Mouse (Mus musculus): ENCODE measurements at regions not wholly inside any gene's neighbourhood (a gene's known extent, or its start where the extent isn't known, plus 50 kb on each side); places are given as distances from the start of the nearest gene placed in this dataset.
"Not testable (repeated sequence)": the region's sequence is repeated elsewhere in the genome, so short reads cannot be mapped to it uniquely, and the experiment has no call there.

DNA sequence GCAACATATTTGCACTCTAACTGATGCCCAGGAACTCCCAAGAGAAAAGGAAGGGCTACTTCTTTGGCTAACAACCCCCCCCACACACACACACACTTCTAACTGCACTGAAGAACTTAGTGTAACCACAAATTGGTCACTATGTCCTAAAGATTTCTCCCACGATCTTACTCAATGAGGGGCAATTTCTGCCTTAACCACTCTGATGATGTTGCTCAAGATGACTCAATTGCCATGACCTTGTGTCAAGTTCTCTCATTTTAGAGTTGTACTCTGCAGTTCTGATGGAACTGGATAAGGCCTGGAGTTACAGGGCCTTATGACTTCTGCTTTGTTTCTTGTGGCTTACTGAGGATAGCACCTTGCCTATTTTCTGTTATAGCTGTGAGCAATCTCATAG, 81.7 kb downstream of the Sem1 start:
- no peak for DNase-seq (ENCODE audit: extremely low spot score, low spot score)
- WGBS: 87% methylated on average over 1 of the region's 1 CpGs

DNA sequence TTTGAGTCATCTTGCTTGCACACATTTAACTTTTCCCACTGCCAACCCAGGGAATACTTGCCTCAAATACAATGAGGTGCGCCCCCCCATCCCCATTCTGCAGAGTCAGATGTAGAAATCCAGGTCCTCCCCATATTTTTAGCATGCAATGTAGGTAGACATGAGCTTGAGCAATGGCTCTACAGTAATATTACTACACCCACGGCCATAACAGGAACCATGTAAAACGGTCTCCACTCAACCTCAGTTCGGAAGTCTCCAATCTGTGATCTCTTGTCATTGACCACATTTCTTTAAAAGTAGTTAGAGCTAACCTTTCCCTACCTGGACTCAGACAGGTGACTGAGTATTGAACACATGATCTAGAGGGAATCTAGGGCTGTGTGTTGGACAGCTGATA, 82.1 kb downstream of the Sem1 start:
- H3K9me3 ChIP-seq: no peaks in the 10 kb centered on the region
- no peak overlapping the region for H3K27ac ChIP-seq
- H3K4me1 ChIP-seq: no peaks in the 10 kb centered on the region
- no peaks in the 10 kb centered on the region for H3K36me3 ChIP-seq (replicated peaks)
- no peaks in the 10 kb centered on the region for H3K27me3 ChIP-seq (ENCODE audit: poor library complexity, severe bottlenecking)
- WGBS: 92% methylated on average over 4 of the region's 4 CpGs
- DNase-seq (ENCODE audit: extremely low spot score, low spot score): no peak
- H3K4me3 ChIP-seq: no peak overlapping the region

More for the DNA sequence above, 81.7 kb downstream of the Sem1 start:
- Histone ChIP-seq H3K4me3 (no peak overlapping the region), H3K36me3 (replicated peaks) (no peaks in the 10 kb centered on the region), H3K27me3 (ENCODE audit: poor library complexity, severe bottlenecking) (no peaks in the 10 kb centered on the region), H3K27ac (no peak overlapping the region), H3K4me1 (no peaks in the 10 kb centered on the region), H3K9me3 (no peaks in the 10 kb centered on the region)

DNA sequence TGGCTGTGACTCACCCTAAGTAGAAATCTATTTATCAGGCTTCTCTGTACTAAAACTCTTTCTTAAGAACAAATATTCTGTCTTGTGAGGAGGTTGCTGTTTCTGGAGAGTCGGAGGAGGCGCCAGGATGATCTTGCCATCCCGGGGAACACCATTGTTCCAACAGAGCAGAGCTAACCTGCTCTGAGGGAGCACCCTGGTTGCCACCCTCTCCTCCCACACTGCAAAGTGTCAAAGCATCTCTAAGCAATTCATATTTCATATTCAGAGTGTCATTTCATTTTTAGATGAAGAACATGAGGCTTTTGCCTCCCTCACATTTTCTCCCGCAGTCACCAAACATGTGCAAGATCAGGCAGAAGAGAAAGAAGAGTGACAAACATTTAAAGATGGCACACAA, 90.3 kb downstream of the Sem1 start:
- no peak for DNase-seq (ENCODE audit: extremely low spot score, low spot score)
- Histone ChIP-seq H3K4me3 (no peak overlapping the region), H3K27ac (no peak overlapping the region), H3K9me3 (no peaks in the 10 kb centered on the region), H3K27me3 (ENCODE audit: poor library complexity, severe bottlenecking) (no peaks in the 10 kb centered on the region), H3K4me1 (no peaks in the 10 kb centered on the region), H3K36me3 (replicated peaks) (no peaks in the 10 kb centered on the region)
- WGBS: 90% methylated on average over 4 of the region's 4 CpGs

DNA sequence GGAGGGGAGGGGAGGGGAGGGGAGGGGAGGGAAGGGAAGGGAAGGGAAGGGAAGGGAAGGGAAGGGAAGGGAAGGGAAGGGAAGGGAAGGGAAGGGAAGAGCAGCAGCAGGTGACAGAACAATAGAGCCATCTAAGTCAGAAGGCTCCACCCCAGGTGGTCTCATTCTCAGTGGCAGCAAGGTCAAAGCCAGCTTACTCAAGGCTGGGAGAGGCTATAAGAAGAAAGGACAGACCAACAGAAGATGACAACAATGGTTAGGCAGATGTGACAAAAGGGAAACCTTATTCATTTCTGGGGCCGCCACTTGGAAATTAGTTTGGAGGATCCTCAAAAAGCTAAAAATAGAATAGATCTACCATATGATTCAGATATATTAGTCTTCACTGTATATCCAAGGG, 96.9 kb downstream of the Sem1 start:
- not testable (repeated sequence) for H3K4me3 ChIP-seq; H3K4me1 ChIP-seq; H3K27ac ChIP-seq; H3K9me3 ChIP-seq; H3K27me3 ChIP-seq (ENCODE audit: poor library complexity, severe bottlenecking); H3K36me3 ChIP-seq (replicated peaks); DNase-seq (ENCODE audit: extremely low spot score, low spot score)
- 86% methylated on average over 1 of the region's 1 CpGs for WGBS

DNA sequence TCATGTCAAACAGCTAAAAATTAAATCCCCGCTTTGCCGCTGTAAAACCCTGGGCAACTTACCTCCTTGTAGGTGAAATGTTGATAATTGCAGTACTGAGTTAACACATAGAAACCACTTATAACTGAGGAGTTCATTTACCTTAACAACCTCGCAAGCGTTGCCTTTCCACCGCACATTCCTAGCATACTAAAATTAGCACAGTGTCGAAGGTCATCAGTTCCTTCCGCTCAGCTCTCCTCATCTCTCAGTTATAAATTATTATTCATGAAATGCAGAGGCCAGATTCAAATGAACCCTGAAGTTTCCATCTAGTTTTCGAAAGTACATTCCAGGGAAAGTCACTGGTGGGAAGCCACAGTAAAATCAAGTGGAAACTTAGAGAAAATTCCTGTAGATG, 108.1 kb downstream of the Sem1 start:
- 82% methylated on average over 8 of the region's 8 CpGs for WGBS
- Histone ChIP-seq H3K36me3 (replicated peaks) (no peaks in the 10 kb centered on the region), H3K27ac (no peak overlapping the region), H3K4me3 (no peak overlapping the region), H3K27me3 (ENCODE audit: poor library complexity, severe bottlenecking) (no peaks in the 10 kb centered on the region), H3K4me1 (peaks cover 28% of the 10 kb centered on the region), H3K9me3 (no peaks in the 10 kb centered on the region)
- DNase-seq (ENCODE audit: extremely low spot score, low spot score): no peak

DNA sequence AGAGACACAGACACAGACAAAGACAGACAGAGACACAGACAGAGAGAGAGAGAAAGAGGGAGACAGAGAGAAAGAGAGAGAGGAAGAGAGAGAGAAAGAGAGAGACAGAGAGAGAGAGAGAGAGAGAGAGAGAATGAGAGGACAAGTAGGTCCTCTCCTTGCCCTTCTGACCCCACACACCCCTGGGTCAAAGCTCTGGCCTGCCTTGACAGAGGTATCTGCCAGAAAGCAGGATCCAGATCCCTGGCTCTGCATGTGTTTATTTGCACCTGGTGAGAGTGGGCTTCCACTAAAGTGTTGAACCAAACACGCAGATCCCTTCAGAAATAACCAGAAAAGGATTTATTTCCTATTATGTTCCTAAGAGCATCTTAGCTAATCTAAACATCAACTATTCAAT, 110.9 kb downstream of the Sem1 start:
- peaks cover 57% of the 10 kb centered on the region for H3K4me1 ChIP-seq

DNA sequence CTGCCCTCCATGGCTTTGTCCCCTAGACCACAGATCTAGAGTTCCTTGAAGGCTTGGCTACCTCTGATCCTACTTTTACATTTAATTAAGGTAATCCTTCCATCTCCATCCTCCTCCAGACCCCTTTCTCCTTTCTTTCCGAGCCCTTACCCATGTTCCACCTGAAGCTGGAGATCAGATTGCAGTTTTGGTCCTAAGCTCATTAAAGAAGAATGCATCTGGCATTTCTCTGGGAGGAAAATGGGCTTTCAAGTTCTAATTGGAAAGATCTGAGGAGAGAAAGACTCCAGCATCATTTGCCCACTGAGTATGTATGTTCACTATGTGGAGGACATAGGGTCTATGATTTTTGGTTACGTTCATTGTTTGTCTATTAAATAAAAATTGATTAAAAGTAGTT, 112.2 kb downstream of the Sem1 start:
- H3K27me3 ChIP-seq (ENCODE audit: poor library complexity, severe bottlenecking): peaks cover 15% of the 10 kb centered on the region

More for the DNA sequence above, 110.9 kb downstream of the Sem1 start:
- H3K27ac ChIP-seq: no peak overlapping the region
- H3K4me3 ChIP-seq: no peak overlapping the region
- no peak for DNase-seq (ENCODE audit: extremely low spot score, low spot score)
- H3K9me3 ChIP-seq: no peaks in the 10 kb centered on the region
- 0 out of 2 replicates have a peak, but pooled peaks cover 4% of the 10 kb centered on the region for H3K27me3 ChIP-seq (ENCODE audit: poor library complexity, severe bottlenecking)
- no peaks in the 10 kb centered on the region for H3K36me3 ChIP-seq (replicated peaks)
- 44% methylated on average over 1 of the region's 1 CpGs for WGBS

DNA sequence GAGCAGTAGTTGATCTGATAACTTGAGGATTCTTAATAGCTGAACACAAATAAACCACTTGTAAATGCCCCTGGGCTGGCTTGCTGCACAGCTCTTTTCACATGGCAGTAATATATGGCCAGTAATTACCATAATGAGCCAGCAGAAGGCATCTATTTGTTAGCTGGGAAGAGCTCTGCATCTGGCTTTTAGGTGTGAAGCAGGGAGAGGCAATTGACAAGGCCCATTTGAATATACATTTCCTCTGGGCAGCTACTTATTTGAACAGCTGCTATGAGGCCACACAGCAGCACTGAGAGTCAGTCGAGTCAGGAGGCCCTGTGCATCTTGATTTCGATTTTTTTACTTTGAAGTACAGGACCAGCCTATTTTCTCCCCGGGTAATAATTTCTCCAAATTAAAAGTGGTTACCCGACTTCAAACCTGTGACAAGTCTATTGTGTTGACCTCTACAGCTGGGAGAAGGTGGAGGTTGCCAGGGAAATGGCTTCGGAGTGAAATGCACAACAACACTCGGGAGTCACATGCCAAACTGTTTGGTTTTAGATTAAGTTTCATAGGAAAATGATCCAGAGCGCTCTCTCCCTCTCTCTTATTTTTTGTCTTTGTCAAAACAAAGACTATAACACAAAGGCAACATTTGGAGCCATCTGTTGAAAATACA, 114.5 kb downstream of the Sem1 start:
- peak overlapping the region; percentile 36; the same call in 1 of the 2 replicates for H3K27ac ChIP-seq
- no peaks in the 10 kb centered on the region for H3K36me3 ChIP-seq (replicated peaks)
- no peaks in the 10 kb centered on the region for H3K9me3 ChIP-seq
- DNase-seq (ENCODE audit: extremely low spot score, low spot score): peak; percentile 33
- H3K27me3 ChIP-seq (ENCODE audit: poor library complexity, severe bottlenecking): peaks cover 17% of the 10 kb centered on the region
- no peak overlapping the region for H3K4me3 ChIP-seq
- H3K4me1 ChIP-seq: peaks cover 80% of the 10 kb centered on the region
- 25% methylated on average over 7 of the region's 7 CpGs for WGBS

More for the DNA sequence above, 112.2 kb downstream of the Sem1 start:
- no peaks in the 10 kb centered on the region for H3K9me3 ChIP-seq
- WGBS: 29% methylated on average over 2 of the region's 2 CpGs
- no peak for DNase-seq (ENCODE audit: extremely low spot score, low spot score)
- H3K27ac ChIP-seq: no peak overlapping the region
- H3K4me3 ChIP-seq: no peak overlapping the region
- H3K36me3 ChIP-seq (replicated peaks): no peaks in the 10 kb centered on the region
- peaks cover 63% of the 10 kb centered on the region for H3K4me1 ChIP-seq

DNA sequence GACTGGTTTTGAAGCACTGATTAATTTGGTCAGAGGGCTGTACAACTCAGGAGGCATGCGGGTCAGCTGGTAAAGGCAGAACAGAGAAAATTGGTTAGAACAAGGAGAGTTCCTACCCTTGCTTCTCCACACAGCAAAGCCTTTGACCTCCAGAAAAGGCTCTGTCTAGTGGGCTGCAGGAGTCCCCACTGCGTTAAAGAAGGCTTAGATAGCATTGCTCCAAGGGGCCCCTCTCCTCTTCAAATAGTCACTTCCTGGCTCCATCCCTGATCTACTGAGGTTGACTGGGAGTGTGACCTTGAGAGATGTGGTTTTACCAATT, 118.6 kb downstream of the Sem1 start:
- H3K4me1 ChIP-seq: peaks cover 74% of the 10 kb centered on the region
- 5% methylated on average over 2 of the region's 2 CpGs for WGBS
- DNase-seq (ENCODE audit: extremely low spot score, low spot score): no peak
- peak overlapping the region; percentile 60; the same call in 1 of the 2 replicates for H3K27ac ChIP-seq
- peak overlapping the region; percentile 26; the same call in 1 of the 2 replicates for H3K4me3 ChIP-seq
- H3K9me3 ChIP-seq: no peaks in the 10 kb centered on the region
- H3K36me3 ChIP-seq (replicated peaks): no peaks in the 10 kb centered on the region
- peaks cover 33% of the 10 kb centered on the region for H3K27me3 ChIP-seq (ENCODE audit: poor library complexity, severe bottlenecking)

DNA sequence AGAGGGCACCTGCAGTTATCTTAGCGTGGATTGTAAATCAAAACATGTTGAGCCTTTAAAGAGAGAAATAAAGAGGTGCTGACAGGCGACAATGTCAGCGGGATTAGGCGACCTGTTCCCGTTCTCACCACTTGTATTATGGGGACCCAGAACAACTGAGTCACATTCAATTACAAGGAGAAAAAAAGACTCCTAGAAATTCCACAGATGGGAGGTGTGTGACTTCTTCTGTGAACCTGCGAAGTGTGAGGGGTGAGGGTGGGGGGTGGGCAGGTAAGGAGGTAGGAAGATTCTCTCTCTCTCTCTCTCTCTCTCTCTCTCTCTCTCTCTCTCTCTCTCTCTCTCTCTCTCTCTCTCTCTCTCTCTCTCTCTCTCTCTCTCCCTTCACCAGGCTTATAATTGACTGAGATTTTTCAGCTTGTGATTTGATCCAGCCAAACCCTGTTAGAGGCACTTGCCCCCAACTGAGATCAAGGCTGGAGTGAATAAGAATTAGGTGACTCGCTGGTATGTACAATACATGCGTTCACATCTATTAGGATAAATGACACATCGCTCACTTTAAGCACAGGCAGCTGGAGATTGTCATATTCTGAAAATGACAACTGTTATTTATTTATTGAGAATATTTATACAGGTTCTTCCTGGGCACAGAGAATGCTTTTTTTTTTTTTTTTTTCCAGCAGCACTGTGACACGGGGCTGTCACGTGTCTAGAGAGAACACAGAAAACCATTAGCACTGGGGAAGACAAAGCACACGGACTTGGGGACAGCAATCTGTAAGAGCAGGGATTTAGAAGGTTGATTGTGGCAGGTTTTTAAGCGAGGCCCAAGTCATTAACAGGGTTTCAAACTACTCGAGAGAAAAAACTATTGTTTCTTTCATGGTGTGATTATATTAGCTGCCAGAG, 119.2 kb downstream of the Sem1 start:
- H3K4me3 ChIP-seq: peak overlapping the region; percentile 26
- H3K27ac ChIP-seq: peak overlapping the region; percentile 60; the same call in 1 of the 2 replicates
- peak; percentile 54 for DNase-seq (ENCODE audit: extremely low spot score, low spot score)
- WGBS: 11% methylated on average over 14 of the region's 14 CpGs
- H3K36me3 ChIP-seq (replicated peaks): no peaks in the 10 kb centered on the region
- H3K9me3 ChIP-seq: no peaks in the 10 kb centered on the region
- H3K4me1 ChIP-seq: peaks cover 74% of the 10 kb centered on the region
- H3K27me3 ChIP-seq (ENCODE audit: poor library complexity, severe bottlenecking): peaks cover 33% of the 10 kb centered on the region

DNA sequence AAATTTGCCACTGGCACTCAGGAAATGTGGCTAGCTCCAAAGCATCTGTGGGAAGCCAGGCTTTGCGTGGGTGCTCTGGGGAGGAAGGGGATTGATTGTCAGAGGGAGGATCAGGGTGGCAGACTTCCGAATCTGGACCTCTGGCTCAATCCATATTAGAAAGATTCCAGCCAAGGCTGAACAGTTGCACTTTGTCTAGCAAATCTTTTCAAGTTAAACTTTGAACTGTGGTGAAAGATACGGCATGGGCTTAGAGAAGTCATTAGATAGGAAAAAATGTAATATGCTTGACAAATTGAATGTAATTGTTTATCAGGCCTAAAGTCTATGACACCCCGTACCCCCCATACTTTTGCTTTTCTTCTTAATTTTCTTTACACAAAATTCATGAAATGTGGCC, 120.7 kb downstream of the Sem1 start:
- H3K9me3 ChIP-seq: no peaks in the 10 kb centered on the region
- WGBS: 68% methylated on average over 4 of the region's 4 CpGs

DNA sequence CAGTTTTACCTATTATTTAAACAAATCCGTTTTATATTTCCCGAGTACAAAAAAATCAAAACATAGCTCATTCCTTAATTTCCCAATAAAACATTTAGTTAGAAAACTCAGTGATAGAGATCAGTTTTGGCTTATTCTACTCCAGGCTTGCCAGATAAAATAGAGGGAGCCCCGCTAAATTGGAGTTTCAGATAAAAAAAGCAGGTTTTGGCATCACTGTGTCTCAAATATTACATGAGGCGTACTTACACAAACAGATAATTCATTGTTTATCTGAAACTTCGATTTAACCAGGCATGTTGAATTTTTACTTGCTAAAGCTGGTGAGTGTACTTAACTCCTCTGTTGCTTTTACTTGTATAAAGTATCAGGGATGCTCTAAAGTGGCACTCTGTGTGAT, 121.5 kb downstream of the Sem1 start:
- Histone ChIP-seq H3K4me3 (no peak overlapping the region), H3K27ac (no peak overlapping the region), H3K36me3 (replicated peaks) (no peaks in the 10 kb centered on the region), H3K9me3 (no peaks in the 10 kb centered on the region), H3K4me1 (peaks cover 63% of the 10 kb centered on the region), H3K27me3 (ENCODE audit: poor library complexity, severe bottlenecking) (peaks cover 26% of the 10 kb centered on the region)
- DNase-seq (ENCODE audit: extremely low spot score, low spot score): no peak
- WGBS: 90% methylated on average over 5 of the region's 5 CpGs

More for the DNA sequence above, 120.7 kb downstream of the Sem1 start:
- no peak overlapping the region for H3K27ac ChIP-seq
- H3K27me3 ChIP-seq (ENCODE audit: poor library complexity, severe bottlenecking): peaks cover 30% of the 10 kb centered on the region
- H3K4me3 ChIP-seq: no peak overlapping the region
- no peak for DNase-seq (ENCODE audit: extremely low spot score, low spot score)
- no peaks in the 10 kb centered on the region for H3K36me3 ChIP-seq (replicated peaks)
- peaks cover 65% of the 10 kb centered on the region for H3K4me1 ChIP-seq

DNA sequence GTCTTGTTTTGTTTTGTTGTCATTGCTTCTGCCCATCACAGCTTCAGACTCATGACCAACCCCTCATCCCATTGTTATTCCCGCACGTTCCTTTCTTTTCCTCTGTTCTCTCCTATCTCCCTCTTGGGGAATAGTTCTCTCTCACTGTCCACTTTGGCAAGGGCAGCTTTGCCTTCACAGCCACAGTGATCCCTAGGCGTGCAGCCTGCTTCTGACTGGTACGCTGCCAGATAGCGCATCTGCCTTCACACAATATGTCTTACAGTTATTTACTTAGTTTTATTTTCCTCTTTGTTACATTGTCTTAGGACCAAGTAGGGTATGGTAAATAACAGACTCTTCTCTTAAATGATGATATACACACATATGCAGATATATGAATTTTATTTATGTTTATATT, 122.9 kb downstream of the Sem1 start:
- no peaks in the 10 kb centered on the region for H3K36me3 ChIP-seq (replicated peaks)
- H3K9me3 ChIP-seq: no peaks in the 10 kb centered on the region
- no peak for DNase-seq (ENCODE audit: extremely low spot score, low spot score)
- H3K27ac ChIP-seq: no peak overlapping the region
- H3K4me1 ChIP-seq: peaks cover 55% of the 10 kb centered on the region
- H3K27me3 ChIP-seq (ENCODE audit: poor library complexity, severe bottlenecking): peaks cover 16% of the 10 kb centered on the region
- 85% methylated on average over 5 of the region's 5 CpGs for WGBS
- no peak overlapping the region for H3K4me3 ChIP-seq

Measured in forebrain, embryonic 10.5 days (tissue).